12 mouse cellular contexts compared by ENCODE assay signal in the genomic region with DNA sequence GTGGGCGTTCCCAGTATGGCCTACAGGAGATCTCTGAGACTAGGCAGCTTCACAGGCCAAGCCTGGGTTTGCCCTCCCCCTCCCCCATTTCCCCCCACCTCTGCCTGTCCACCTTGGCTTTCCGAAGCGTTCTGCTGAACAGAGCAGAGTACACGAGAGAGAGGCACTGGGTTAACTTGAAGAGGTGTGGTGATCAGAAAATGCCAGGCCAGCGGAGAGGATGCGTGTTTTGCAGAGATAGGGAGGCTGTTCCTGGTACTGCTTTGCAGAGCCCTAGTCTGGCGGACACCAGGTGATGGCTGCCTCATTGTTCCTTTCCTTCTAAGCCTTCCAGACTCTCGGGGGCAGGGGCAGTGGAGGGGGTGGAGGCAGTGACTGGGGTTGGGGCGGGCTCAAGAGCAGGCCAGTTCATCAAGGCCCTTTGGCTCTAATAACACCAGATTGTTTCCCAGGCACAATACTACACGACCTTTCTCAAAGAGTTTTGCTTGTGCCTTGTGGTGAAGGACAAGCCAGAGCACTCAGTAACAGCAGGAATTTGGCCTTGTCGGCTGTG. TPM values are rescaled to one million over a fixed set of nuclear protein-coding genes. Genes with fewer than 3 reads are reported as not detected.
DNase-seq lines count a peak whose midpoint lies in the region; ATAC-seq and TF ChIP-seq lines count a peak whose summit lies in the region.
"Had no signal": no experiment of that assay in that cellular context is flagged by ENCODE, and none has a peak within 500 bp of the region (broad histone marks: within the 10 kb centered on the region; RNA-seq: fewer than 3 reads in every experiment).

No protein-coding gene starts in this region.

- peaks cover 8% of the 10 kb centered on the region; the same call in 1 of the 2 replicates for H3K4me1 ChIP-seq in heart, embryonic 12.5 days (replicated peaks)
- H3K4me1 ChIP-seq in ES-E14 (ENCODE audit: control insufficient read depth in 2 of 2, insufficient read depth in 2 of 2, low read length in 2 of 2, poor library complexity in 1 of 2): peaks cover 5 to 10% of the 10 kb centered on the region in 2 experiments; a peak in 2 of 4 replicates
- H3K4me1 ChIP-seq in liver, postnatal 0 days (ENCODE audit: insufficient read depth): peaks cover 36% of the 10 kb centered on the region

- ATAC-seq in heart, embryonic 12.5 days (ENCODE audit: insufficient number of reproducible peaks, low FRiP score): peak; percentile 92
- peak; percentile 88 for ATAC-seq in common myeloid progenitor, adult 5-6 weeks (replicated peaks; ENCODE audit: low read depth, poor library complexity, severe bottlenecking)
- peak; percentile 93 for ATAC-seq in liver, postnatal 0 days
- ATAC-seq: hindbrain, embryonic 16.5 days had no signal

- WGBS in heart, embryonic 12.5 days: 48% methylated on average over 11 of the region's 11 CpGs
- 46% methylated on average over 11 of the region's 11 CpGs for whole genome bisulfite sequencing in liver, postnatal 0 days (ENCODE audit: insufficient replicate concordance)

- H3K27ac ChIP-seq in heart, embryonic 12.5 days (ENCODE audit: poor library complexity, severe bottlenecking): peak overlapping the region; percentile 55
- H3K27ac ChIP-seq in ES-E14 (ENCODE audit: insufficient read depth, low read depth, low read length, poor library complexity, severe bottlenecking): peak overlapping the region; percentile 28
- peak overlapping the region; percentile 94 for H3K27ac ChIP-seq in liver, postnatal 0 days (ENCODE audit: low read depth)

- H3K4me2 ChIP-seq in heart, embryonic 12.5 days: peak overlapping the region; percentile 7; the same call in 1 of the 2 replicates
- H3K4me2 ChIP-seq in liver, postnatal 0 days (ENCODE audit: low read depth, low read length): peak overlapping the region; percentile 51

- no peaks in the 10 kb centered on the region for H3K27me3 ChIP-seq in heart, embryonic 12.5 days (replicated peaks)
- H3K27me3 ChIP-seq in liver, postnatal 0 days (ENCODE audit: insufficient read depth, low read length): no peaks in the 10 kb centered on the region

- peak; percentile 97 for TF ChIP-seq EP300 in liver, postnatal 0 days (IDR thresholded peaks at IDR 0.05; ENCODE audit: low read depth)

- DNase-seq in heart, adult 18-20 months: no peak
- no peak for DNase-seq in ES-E14 (ENCODE audit: low read depth, low spot score)
- DNase-seq in liver, postnatal 0 days: peak; percentile 79
- no peak for DNase-seq in layer of hippocampus, postnatal 36 days
- DNase-seq in layer of hippocampus, postnatal 14 days (ENCODE audit: low spot score in 2 of 2): no peak
- DNase-seq in gastrocnemius, adult 18-20 months (ENCODE audit: low spot score): no peak
- DNase-seq: cerebellum, postnatal 10 days; left cerebral cortex, postnatal 4 days had no signal

- no peaks in the 10 kb centered on the region for H3K36me3 ChIP-seq in heart, embryonic 12.5 days
- H3K36me3 ChIP-seq in ES-E14 (ENCODE audit: control insufficient read depth, insufficient read depth, low read length, poor library complexity, severe bottlenecking): no peaks in the 10 kb centered on the region
- no peaks in the 10 kb centered on the region for H3K36me3 ChIP-seq in liver, postnatal 0 days (replicated peaks; ENCODE audit: insufficient read depth, low read length)

- H3K9me3 ChIP-seq in heart, embryonic 12.5 days (replicated peaks): no peaks in the 10 kb centered on the region
- H3K9me3 ChIP-seq in ES-E14 (ENCODE audit: control insufficient read depth, insufficient read depth, low read depth, low read length): no peaks in the 10 kb centered on the region
- H3K9me3 ChIP-seq in liver, postnatal 0 days (ENCODE audit: low read length): no peaks in the 10 kb centered on the region

- H3K9ac ChIP-seq in heart, embryonic 12.5 days: no peak overlapping the region
- H3K9ac ChIP-seq in ES-E14 (ENCODE audit: insufficient read depth, low read depth, low read length, poor library complexity, severe bottlenecking): peak overlapping the region; percentile 45; the same call in 1 of the 2 replicates
- peak overlapping the region; percentile 64 for H3K9ac ChIP-seq in liver, postnatal 0 days (replicated peaks)

- in situ Hi-C loops in ES-E14 (cut with MboI; ENCODE audit: low sequenced_read_pairs in 2 of 2, unreplicated experiment in 2 of 2): no loop called here

- H3K4me3 ChIP-seq in heart, embryonic 12.5 days: no peak overlapping the region
- peak overlapping the region; percentile 29 to 42; a peak in 3 of 4 replicates for H3K4me3 ChIP-seq in ES-E14 (ENCODE audit: insufficient read depth in 1 of 2, low read depth in 1 of 2, low read length in 2 of 2, poor library complexity in 1 of 2, severe bottlenecking in 1 of 2)
- H3K4me3 ChIP-seq in liver, postnatal 0 days (ENCODE audit: low read depth, low read length): peak overlapping the region; percentile 14
- H3K4me3 ChIP-seq: myocyte had no signal

- TF ChIP-seq CTCF in liver, postnatal 0 days (IDR thresholded peaks at IDR 0.05; ENCODE audit: low read depth): no peak

TF ChIP-seq in ES-E14, 5 proteins besides CTCF, POLR2A, EP300 and RAD21:
- no peak for TF ChIP-seq CHD2 (IDR thresholded peaks at IDR 0.05; ENCODE audit: low read depth, low read length)
- TF ChIP-seq ZNF384 (IDR thresholded peaks at IDR 0.05; ENCODE audit: low read depth, low read length): no peak
- TF ChIP-seq ZC3H11A (IDR thresholded peaks at IDR 0.05; ENCODE audit: borderline replicate concordance, low read depth, low read length): no peak
- no peak for TF ChIP-seq HCFC1 (IDR thresholded peaks at IDR 0.05; ENCODE audit: borderline replicate concordance, insufficient read depth, low read length)
- TF ChIP-seq MAFK (IDR thresholded peaks at IDR 0.05; ENCODE audit: insufficient read depth, low read depth, low read length): no peak

RNA-seq across cellular contexts. Expression of gene Slc20a1, which starts 27.8 kb away (rescaled TPM):
- 45.8 and 47.5 TPM in 2 replicates for polyA plus RNA-seq in heart, embryonic 12.5 days (2016; fragmentation: Nextera tagmentation; extraction: Ambion mirVana)
- 10 to 100 TPM; 12.4 to 13.9 TPM for total RNA-seq in heart, adult 18-20 months (2021)
- 309 and 509 TPM in 2 replicates for total RNA-seq in ES-E14 (2012; rRNA removed)
- 114 and 140 TPM in 2 replicates for total RNA-seq in common myeloid progenitor, adult 5-6 weeks (2017)
- polyA plus RNA-seq in liver, postnatal 0 days (2015; fragmentation: Nextera tagmentation; extraction: Ambion mirVana): 20.2 and 24.9 TPM in 2 replicates
- 100 to 1,000 TPM; 115 to 119 TPM for total RNA-seq in layer of hippocampus, postnatal 36 days (2021)
- 100 to 1,000 TPM; 110 to 130 TPM for total RNA-seq in layer of hippocampus, postnatal 14 days (2021)
- 10 to 100 TPM; 11.3 to 21.8 TPM for total RNA-seq in gastrocnemius, adult 18-20 months (2021)

Comparison
In these comparisons a context has a peak if more than half of its experiments do, and no peak if none do; other contexts are left out.
1. H3K27ac ChIP-seq: peak in every context shown above with its lines; median percentile 94 in liver, postnatal 0 days; 55 in heart, embryonic 12.5 days; 28 in ES-E14.